ENCODE assay signal across 8 mouse cellular contexts in genomic region chr4:66404201-66404711, GRCm38 (mm10). TPM values are rescaled to one million over a fixed set of nuclear protein-coding genes. Genes with fewer than 3 reads are reported as not detected.
DNase-seq lines count a peak whose midpoint lies in the region; ATAC-seq and TF ChIP-seq lines count a peak whose summit lies in the region.
"Had no signal": no experiment of that assay in that cellular context is flagged by ENCODE, and none has a peak within 500 bp of the region (broad histone marks: within the 10 kb centered on the region; RNA-seq: fewer than 3 reads in every experiment).

Gene Astn2, minus strand, starts transcription at chr4:66404611.

- peak within 1 kb of the TSS; percentile 94 for H3K4me2 ChIP-seq in heart, embryonic 15.5 days

- TF ChIP-seq CTCF in spleen, adult 2 months (IDR thresholded peaks at IDR 0.05; ENCODE audit: extremely low read depth, insufficient read depth, insufficient read length, insufficient replicate concordance), result no peak
- no peak for TF ChIP-seq CTCF in thymus, adult 2 months (IDR thresholded peaks at IDR 0.05; ENCODE audit: borderline replicate concordance, control insufficient read depth, extremely low read depth, insufficient read depth, low read length, poor library complexity)

- H3K36me3 ChIP-seq in spleen, adult 2 months (ENCODE audit: control insufficient read depth, insufficient read depth, low read length), result no peaks in the 10 kb centered on the region
- no peaks in the 10 kb centered on the region for H3K36me3 ChIP-seq in heart, embryonic 15.5 days
- no peaks in the 10 kb centered on the region for H3K36me3 ChIP-seq in thymus, adult 2 months (ENCODE audit: control insufficient read depth, insufficient read depth, low read length)

- WGBS in spleen, adult 2 months, result 1% methylated on average over 32 of the region's 56 CpGs
- WGBS in heart, embryonic 15.5 days, result 1% methylated on average over 46 of the region's 56 CpGs
- 8% methylated on average over 44 of the region's 56 CpGs for WGBS in thymus, adult 2 months

- H3K27me3 ChIP-seq in spleen, adult 2 months (ENCODE audit: control insufficient read depth, insufficient read depth, low read length), result peaks cover 8% of the 10 kb centered on the region
- peaks cover 54% of the 10 kb centered on the region for H3K27me3 ChIP-seq in heart, embryonic 15.5 days
- H3K27me3 ChIP-seq in thymus, adult 2 months (ENCODE audit: control insufficient read depth, insufficient read depth, low read length), result peaks cover 5% of the 10 kb centered on the region

- TF ChIP-seq POLR2A in spleen, adult 2 months (IDR thresholded peaks at IDR 0.05; ENCODE audit: low read depth, low read length), result no peak
- TF ChIP-seq POLR2A in thymus, adult 2 months (IDR thresholded peaks at IDR 0.05; ENCODE audit: control insufficient read depth, extremely low read depth, insufficient read depth, low read length, poor library complexity), result no peak

- no peaks in the 10 kb centered on the region for H3K9me3 ChIP-seq in heart, embryonic 15.5 days (replicated peaks)

- H3K9ac ChIP-seq in heart, embryonic 15.5 days, result peak within 1 kb of the TSS; percentile 57

- DNase-seq in spleen, adult 2 months (ENCODE audit: low read depth in 1 of 2, low spot score in 2 of 2), result no peak
- DNase-seq in spleen, postnatal 36 days (ENCODE audit: low spot score in 2 of 2), result no peak
- DNase-seq in cerebellum, postnatal 4 days (ENCODE audit: low spot score in 2 of 2), result peak; percentile 36 to 43
- peak in 1 of 2 experiments; percentile 22 for DNase-seq in layer of hippocampus, postnatal 14 days (ENCODE audit: low spot score in 2 of 2)
- peak; percentile 6 to 43 for DNase-seq in lung, postnatal 4 days
- no peak for DNase-seq in thymus, adult 2 months

- H3K27ac ChIP-seq in spleen, adult 2 months (ENCODE audit: insufficient read depth, low read length), result no peak within 1 kb of the TSS
- H3K27ac ChIP-seq in heart, embryonic 15.5 days, result no peak within 1 kb of the TSS
- no peak within 1 kb of the TSS for H3K27ac ChIP-seq in thymus, adult 2 months (ENCODE audit: control insufficient read depth, insufficient read depth, low read length)

- peak within 1 kb of the TSS; percentile 11; the same call in 1 of the 2 replicates for H3K4me3 ChIP-seq in spleen, adult 2 months (ENCODE audit: extremely low read depth, insufficient read depth, insufficient read length)
- H3K4me3 ChIP-seq in heart, embryonic 15.5 days, result peak within 1 kb of the TSS; percentile 76
- no peak within 1 kb of the TSS for H3K4me3 ChIP-seq in thymus, adult 2 months (ENCODE audit: control insufficient read depth, insufficient read depth, low read length)

- no peaks in the 10 kb centered on the region for H3K4me1 ChIP-seq in spleen, adult 2 months (ENCODE audit: control insufficient read depth, insufficient read depth, insufficient read length)
- H3K4me1 ChIP-seq in heart, embryonic 15.5 days (replicated peaks), result peaks cover 19% of the 10 kb centered on the region
- no peaks in the 10 kb centered on the region for H3K4me1 ChIP-seq in thymus, adult 2 months (replicated peaks; ENCODE audit: control insufficient read depth, insufficient read depth, low read length)

- ATAC-seq in heart, embryonic 15.5 days (replicated peaks; ENCODE audit: insufficient number of reproducible peaks, insufficient read depth, low FRiP score, low read depth), result peak; percentile 64

RNA-seq across cellular contexts. Expression of gene Astn2, which starts in this region (rescaled TPM):
- polyA plus RNA-seq in spleen, adult 2 months (2012; rRNA removed), result 3.9 and 4.1 TPM in 2 replicates
- 0.52 and 0.60 TPM in 2 replicates for polyA plus RNA-seq in heart, embryonic 15.5 days (2015; fragmentation: Nextera tagmentation; extraction: Ambion mirVana)
- total RNA-seq in layer of hippocampus, postnatal 14 days (2021), result 10 to 100 TPM; 22.1 to 26.8 TPM
- polyA plus RNA-seq in thymus, adult 2 months (2012; rRNA removed), result 0.38 and 0.65 TPM in 2 replicates
- total RNA-seq: neutrophil, adult 5-6 weeks had no signal

Comparison
In these comparisons a context has a peak if more than half of its experiments do, and no peak if none do; other contexts are left out.
1. Peak in ATAC-seq, H3K4me3 ChIP-seq, H3K9ac ChIP-seq and H3K4me2 ChIP-seq in heart, embryonic 15.5 days; RNA of the gene not detected or under 1 TPM.
2. DNase-seq: peak in cerebellum, postnatal 4 days (2 of 2) and lung, postnatal 4 days (2 of 2); none in spleen, adult 2 months (0 of 2), spleen, postnatal 36 days (0 of 2) and thymus, adult 2 months (single experiment).